ENCODE assay signal across 8 mouse cellular contexts in genomic region chr5:65106876-65107772, GRCm38 (mm10). TPM values are rescaled to one million over a fixed set of nuclear protein-coding genes. Genes with fewer than 3 reads are reported as not detected.
DNase-seq lines count a peak whose midpoint lies in the region; ATAC-seq and TF ChIP-seq lines count a peak whose summit lies in the region.

Klhl5 (plus strand) TSS chr5:65107539.

- no peak for TF ChIP-seq EP300 in CH12.LX (IDR thresholded peaks at IDR 0.05; ENCODE audit: low read length)
- no peak for TF ChIP-seq EP300 in liver, embryonic 14.5 days (IDR thresholded peaks at IDR 0.05; ENCODE audit: low read depth)

- peak; percentile 53; the same call in 1 of the 2 replicates for TF ChIP-seq POLR2A in CH12.LX (IDR thresholded peaks at IDR 0.05; ENCODE audit: low read depth, low read length)

- dilution Hi-C loops in CH12.LX (cut with MboI; ENCODE audit: extremely low pct_ligation_motif_present, extremely low pct_unique_long_range_greater_than_20kb, low sequenced_read_pairs): no loop called here

- H3K36me3 ChIP-seq in CH12.LX (replicated peaks in 1 of 2; ENCODE audit: control insufficient read depth in 1 of 2, insufficient read depth in 1 of 2, low read length in 1 of 2): no peaks in the 10 kb centered on the region
- no peaks in the 10 kb centered on the region for H3K36me3 ChIP-seq in forebrain, embryonic 12.5 days (replicated peaks)
- no peaks in the 10 kb centered on the region for H3K36me3 ChIP-seq in heart, embryonic 16.5 days (ENCODE audit: control insufficient read depth, insufficient read depth)
- H3K36me3 ChIP-seq in liver, embryonic 14.5 days (replicated peaks; ENCODE audit: control insufficient read depth, insufficient read depth, low read depth): no peaks in the 10 kb centered on the region
- no peaks in the 10 kb centered on the region for H3K36me3 ChIP-seq in stomach, embryonic 16.5 days (ENCODE audit: control insufficient read depth, insufficient read depth, low read length)

- no peak within 1 kb of the TSS for H3K27ac ChIP-seq in CH12.LX (ENCODE audit: insufficient read depth, low read depth)
- peak within 1 kb of the TSS; percentile 66 for H3K27ac ChIP-seq in forebrain, embryonic 12.5 days
- peak within 1 kb of the TSS; percentile 87 for H3K27ac ChIP-seq in heart, embryonic 16.5 days (ENCODE audit: low read length)
- no peak within 1 kb of the TSS for H3K27ac ChIP-seq in liver, embryonic 14.5 days
- H3K27ac ChIP-seq in stomach, embryonic 16.5 days (ENCODE audit: low read length): peak within 1 kb of the TSS; percentile 82

- peak within 1 kb of the TSS; percentile 64 to 96 (median 82) for H3K4me3 ChIP-seq in CH12.LX (replicated peaks in 1 of 3; ENCODE audit: low read depth in 2 of 3, low read length in 2 of 3, poor library complexity in 1 of 3)
- H3K4me3 ChIP-seq in forebrain, embryonic 12.5 days (replicated peaks): peak within 1 kb of the TSS; percentile 93
- peak within 1 kb of the TSS; percentile 91 for H3K4me3 ChIP-seq in heart, embryonic 16.5 days (ENCODE audit: low read length)
- peak within 1 kb of the TSS; percentile 70 to 84 for H3K4me3 ChIP-seq in liver, embryonic 14.5 days (ENCODE audit: insufficient read depth in 1 of 2, low read depth in 2 of 2, low read length in 2 of 2)
- H3K4me3 ChIP-seq in stomach, embryonic 16.5 days (replicated peaks; ENCODE audit: low read length): peak within 1 kb of the TSS; percentile 86

- H3K4me1 ChIP-seq in CH12.LX (ENCODE audit: control insufficient read depth in 1 of 2, insufficient read depth in 2 of 2): peaks cover 12 to 39% of the 10 kb centered on the region in 2 experiments
- H3K4me1 ChIP-seq in forebrain, embryonic 12.5 days: peaks cover 14% of the 10 kb centered on the region
- H3K4me1 ChIP-seq in heart, embryonic 16.5 days (ENCODE audit: control insufficient read depth, insufficient read depth, low read length): peaks cover 18% of the 10 kb centered on the region
- H3K4me1 ChIP-seq in liver, embryonic 14.5 days (replicated peaks; ENCODE audit: control insufficient read depth in 2 of 2, insufficient read depth in 2 of 2, low read length in 1 of 2): peaks cover 0 to 15% of the 10 kb centered on the region in 2 experiments; a peak in 3 of 4 replicates
- H3K4me1 ChIP-seq in stomach, embryonic 16.5 days (ENCODE audit: control insufficient read depth, insufficient read depth, low read length): peaks cover 13% of the 10 kb centered on the region

- H3K4me2 ChIP-seq in CH12.LX (ENCODE audit: insufficient read depth, low read depth, poor library complexity, severe bottlenecking): peak within 1 kb of the TSS; percentile 80
- peak within 1 kb of the TSS; percentile 79 for H3K4me2 ChIP-seq in forebrain, embryonic 12.5 days
- H3K4me2 ChIP-seq in heart, embryonic 16.5 days (ENCODE audit: low read depth, low read length): peak within 1 kb of the TSS; percentile 88
- H3K4me2 ChIP-seq in liver, embryonic 14.5 days (ENCODE audit: low read depth): peak within 1 kb of the TSS; percentile 77
- H3K4me2 ChIP-seq in stomach, embryonic 16.5 days (ENCODE audit: low read depth, low read length): peak within 1 kb of the TSS; percentile 76

- peak; percentile 95 for ATAC-seq in forebrain, embryonic 12.5 days (ENCODE audit: low FRiP score)
- peak; percentile 93 for ATAC-seq in heart, embryonic 16.5 days (replicated peaks; ENCODE audit: extremely low read depth, insufficient read depth, low FRiP score)
- peak; percentile 85 for ATAC-seq in liver, embryonic 14.5 days (ENCODE audit: insufficient read depth)
- peak; percentile 95 for ATAC-seq in stomach, embryonic 16.5 days (ENCODE audit: insufficient read depth, low FRiP score)

- TF ChIP-seq RAD21 in CH12.LX (IDR thresholded peaks at IDR 0.05; ENCODE audit: low read depth, low read length): no peak

- H3K79me2 ChIP-seq in CH12.LX (replicated peaks; ENCODE audit: control insufficient read depth, extremely low read depth, insufficient read depth, poor library complexity, severe bottlenecking): peaks cover 3% of the 10 kb centered on the region; the same call in 1 of the 2 replicates

- DNase-seq in CH12.LX (ENCODE audit: extremely low read depth): peak; percentile 66
- DNase-seq in c-Kit-positive CD71-positive TER-119-negative erythroid progenitor cells, embryonic 14.5 days (ENCODE audit: low read depth): peak; percentile 55
- peak; percentile 93 to 98 for DNase-seq in kidney, postnatal 36 days
- peak; percentile 45 to 55 (median 46) for DNase-seq in liver, embryonic 14.5 days (ENCODE audit: low read depth in 3 of 3, low spot score in 3 of 3)
- DNase-seq in neural tube, embryonic 10.5 days (ENCODE audit: extremely low spot score, low spot score): peak; percentile 93

- WGBS in forebrain, embryonic 12.5 days: 7% methylated on average over 38 of the region's 56 CpGs
- WGBS in heart, embryonic 16.5 days: 4% methylated on average over 54 of the region's 56 CpGs
- WGBS in liver, embryonic 14.5 days (ENCODE audit: insufficient replicate concordance): 3% methylated on average over 48 of the region's 56 CpGs
- WGBS in stomach, embryonic 16.5 days: 4% methylated on average over 53 of the region's 56 CpGs

- H3K27me3 ChIP-seq in CH12.LX (replicated peaks): no peaks in the 10 kb centered on the region
- no peaks in the 10 kb centered on the region for H3K27me3 ChIP-seq in forebrain, embryonic 12.5 days
- no peaks in the 10 kb centered on the region for H3K27me3 ChIP-seq in heart, embryonic 16.5 days (ENCODE audit: control insufficient read depth, insufficient read depth, low read length)
- no peaks in the 10 kb centered on the region for H3K27me3 ChIP-seq in liver, embryonic 14.5 days (ENCODE audit: control insufficient read depth, insufficient read depth, low read length)
- H3K27me3 ChIP-seq in stomach, embryonic 16.5 days (ENCODE audit: control insufficient read depth, insufficient read depth, low read length): no peaks in the 10 kb centered on the region

- no peaks in the 10 kb centered on the region for H3K9me3 ChIP-seq in CH12.LX (replicated peaks; ENCODE audit: low read length)
- H3K9me3 ChIP-seq in forebrain, embryonic 12.5 days: no peaks in the 10 kb centered on the region
- no peaks in the 10 kb centered on the region for H3K9me3 ChIP-seq in heart, embryonic 16.5 days (replicated peaks; ENCODE audit: control insufficient read depth, low read length)
- no peaks in the 10 kb centered on the region for H3K9me3 ChIP-seq in liver, embryonic 14.5 days (ENCODE audit: control insufficient read depth, low read length)
- H3K9me3 ChIP-seq in stomach, embryonic 16.5 days (replicated peaks; ENCODE audit: control insufficient read depth, low read length): no peaks in the 10 kb centered on the region

- in situ Hi-C loops in CH12.LX (cut with MboI; ENCODE audit: low pct_ligation_motif_present, low pct_unique_long_range_greater_than_20kb, low sequenced_read_pairs): no loop called here

- peak within 1 kb of the TSS; percentile 95 for H3K9ac ChIP-seq in CH12.LX (ENCODE audit: insufficient read depth, low read depth)
- peak within 1 kb of the TSS; percentile 84 for H3K9ac ChIP-seq in forebrain, embryonic 12.5 days
- H3K9ac ChIP-seq in heart, embryonic 16.5 days (ENCODE audit: low read length): peak within 1 kb of the TSS; percentile 91
- H3K9ac ChIP-seq in liver, embryonic 14.5 days (replicated peaks): peak within 1 kb of the TSS; percentile 66
- H3K9ac ChIP-seq in stomach, embryonic 16.5 days (ENCODE audit: low read length): peak within 1 kb of the TSS; percentile 94

- TF ChIP-seq CTCF in CH12.LX (conservative IDR thresholded peaks at IDR 0.05 in 1 of 2, IDR thresholded peaks at IDR 0.05 in 1 of 2; ENCODE audit: low read depth in 2 of 2, low read length in 2 of 2): no peak
- no peak for TF ChIP-seq CTCF in liver, embryonic 14.5 days (IDR thresholded peaks at IDR 0.05; ENCODE audit: low read depth)

TF ChIP-seq in CH12.LX, 34 proteins besides CTCF, POLR2A, EP300 and RAD21:
- TF ChIP-seq TCF12 (IDR thresholded peaks at IDR 0.05; ENCODE audit: low read depth, low read length) (0 out of 2 replicates have a peak, but pooled peaks have one; percentile 9), ZNF384 (IDR thresholded peaks at IDR 0.05; ENCODE audit: low read depth, low read length) (no peak), MEF2A (IDR thresholded peaks at IDR 0.05; ENCODE audit: borderline replicate concordance, low read depth, low read length) (no peak), BHLHE40 (IDR thresholded peaks at IDR 0.05; ENCODE audit: low read depth, low read length) (0 out of 2 replicates have a peak, but pooled peaks have one; percentile 8)

RNA-seq across cellular contexts. Expression of gene Klhl5, which starts in this region (rescaled TPM):
- 15.7 and 20.6 TPM in 2 replicates for total RNA-seq in CH12.LX (2012; rRNA removed)
- 22.6 and 23.2 TPM in 2 replicates for total RNA-seq in CH12.LX (2014; rRNA removed)
- 27.2 and 31.7 TPM in 2 replicates for polyA plus RNA-seq in CH12.LX (2012; ENCODE audit: insufficient read length, low read depth)
- 47.1 and 47.6 TPM in 2 replicates for polyA plus RNA-seq in forebrain, embryonic 12.5 days (2016; fragmentation: Nextera tagmentation; extraction: Ambion mirVana)
- 10.2 and 13.7 TPM in 2 replicates for polyA plus RNA-seq in heart, embryonic 16.5 days (2015; fragmentation: Nextera tagmentation; extraction: Ambion mirVana)
- 3.7 and 4.4 TPM in 2 replicates for polyA plus RNA-seq in liver, embryonic 14.5 days (2012; rRNA removed)
- 3.6 and 4.2 TPM in 2 replicates for polyA plus RNA-seq in liver, embryonic 14.5 days (2014; fragmentation: Nextera tagmentation; extraction: Ambion mirVana)
- 7.2 and 8.5 TPM in 2 replicates for polyA plus RNA-seq in stomach, embryonic 16.5 days (2015; fragmentation: Nextera tagmentation; extraction: Ambion mirVana)

Comparison
In these comparisons a context has a peak if more than half of its experiments do, and no peak if none do; other contexts are left out.
1. H3K27ac ChIP-seq: peak in forebrain, embryonic 12.5 days (single experiment), heart, embryonic 16.5 days (single experiment) and stomach, embryonic 16.5 days (single experiment); none in CH12.LX (single experiment) and liver, embryonic 14.5 days (single experiment).
2. Peak in every context shown above with its lines, with median percentiles within 50 percentile points of each other: DNase-seq, H3K4me2 ChIP-seq, H3K4me3 ChIP-seq, H3K9ac ChIP-seq and ATAC-seq.